Mouse (Mus musculus) midbrain, embryonic 16.5 days (tissue): Measurements from ENCODE around the gene Tbxas1. TPM values are rescaled to one million over a fixed set of nuclear protein-coding genes. Genes with fewer than 3 reads are reported as not detected.

Source experiments
- ATAC-seq: fragments of 200-750 bp; cut with Nextera tagmentation; 2 replicates; pipeline ENCODE4 v1.8.0; 2017; ENCODE audit warnings: moderate TSS enrichment
- H3K27ac ChIP-seq: fragments of 300-500 bp; sonication (generic); 2 replicates; pipeline ENCODE4 v1.5.1; 2014; ENCODE audit warnings: mild to moderate bottlenecking, low read length, mixed read lengths
- H3K27me3 ChIP-seq: fragments of 300-500 bp; sonication (generic); 2 replicates; pipeline ENCODE4 v1.6.1; 2014; ENCODE audit warnings: low read depth, low read length, mixed read lengths; ENCODE audit not compliant: control insufficient read depth, insufficient read depth
- H3K36me3 ChIP-seq: fragments of 300-500 bp; sonication (generic); 2 replicates; pipeline ENCODE4 v1.6.1; 2014; ENCODE audit warnings: mild to moderate bottlenecking, low read length, moderate library complexity, mixed read lengths; ENCODE audit not compliant: control insufficient read depth, insufficient read depth
- H3K4me1 ChIP-seq: fragments of 300-500 bp; sonication (generic); 2 replicates; pipeline ENCODE4 v1.6.1; 2014; ENCODE audit warnings: mild to moderate bottlenecking, low read length, mixed read lengths; ENCODE audit not compliant: control insufficient read depth, insufficient read depth
- H3K4me2 ChIP-seq: fragments of 300-500 bp; sonication (generic); 2 replicates; pipeline ENCODE4 v1.6.1; 2014; ENCODE audit warnings: mild to moderate bottlenecking, low read length, mixed read lengths
- H3K4me3 ChIP-seq: fragments of 300-500 bp; sonication (generic); 2 replicates; pipeline ENCODE4 v1.5.1; 2014; ENCODE audit warnings: low read depth, mild to moderate bottlenecking, low read length, moderate library complexity, mixed read lengths
- H3K9ac ChIP-seq: fragments of 300-500 bp; sonication (generic); 2 replicates; pipeline ENCODE4 v1.6.1; 2014; ENCODE audit warnings: low read depth, low read length, mixed read lengths
- H3K9me3 ChIP-seq: fragments of 300-500 bp; sonication (generic); replicated peaks from 2 replicates; pipeline ENCODE4 v1.6.1; 2014; ENCODE audit warnings: mild to moderate bottlenecking, low read length, mixed read lengths; ENCODE audit not compliant: control insufficient read depth, poor library complexity, severe bottlenecking
- WGBS: fragments of 180-500 bp; shearing (Covaris S2); extraction: QIAGEN DNeasy Blood & Tissue Kit; methylation state at CpG from one replicate; pipeline ENCODE4 v1.1.7; 2014; 5-methylcytosine and 5-hydroxymethylcytosine counted together
- polyA plus RNA-seq: library from polyadenylated mRNA; unstranded; fragments of >200 nt; fragmentation: Nextera tagmentation; extraction: Ambion mirVana; gene quantifications from 2 replicates; pipeline ENCODE4 v1.2.1, GENCODE M21; 2015

Tbxas1 gene
- polyA plus RNA-seq, 1 experiment from 2014 or later: 1.8 TPM

GRCm38 (mm10) chr6:38847958-38848910 lies 27.0 kb upstream of the Tbxas1 start:
- H3K4me3 ChIP-seq: no peak overlapping the region
- no peaks in the 10 kb centered on the region for H3K9me3 ChIP-seq
- no peak overlapping the region for H3K4me2 ChIP-seq
- H3K36me3 ChIP-seq: no peaks in the 10 kb centered on the region
- 34% methylated on average over 3 of the region's 3 CpGs for WGBS
- no peaks in the 10 kb centered on the region for H3K27me3 ChIP-seq
- H3K9ac ChIP-seq: no peak overlapping the region
- peaks cover 54% of the 10 kb centered on the region for H3K4me1 ChIP-seq
- no peak overlapping the region for H3K27ac ChIP-seq
- ATAC-seq: no peak

GRCm38 (mm10) chr6:38850715-38851259 lies 24.4 kb upstream of the Tbxas1 start:
- WGBS: 93% methylated on average over 6 of the region's 6 CpGs
- Histone ChIP-seq H3K4me3 (no peak overlapping the region), H3K36me3 (no peaks in the 10 kb centered on the region), H3K27ac (no peak overlapping the region), H3K9ac (no peak overlapping the region), H3K4me1 (peaks cover 63% of the 10 kb centered on the region), H3K4me2 (no peak overlapping the region), H3K9me3 (no peaks in the 10 kb centered on the region), H3K27me3 (no peaks in the 10 kb centered on the region)
- ATAC-seq: no peak

- no peak for ATAC-seq
- no peak overlapping the region for H3K9ac ChIP-seq
- WGBS: 87% methylated on average over 2 of the region's 2 CpGs
- no peaks in the 10 kb centered on the region for H3K27me3 ChIP-seq
- H3K4me1 ChIP-seq: peaks cover 53% of the 10 kb centered on the region
- H3K27ac ChIP-seq: no peak overlapping the region
- no peaks in the 10 kb centered on the region for H3K9me3 ChIP-seq
- no peaks in the 10 kb centered on the region for H3K36me3 ChIP-seq
- no peak overlapping the region for H3K4me2 ChIP-seq
- no peak overlapping the region for H3K4me3 ChIP-seq
Observed at GRCm38 (mm10) chr6:38851740-38852139, 23.5 kb upstream of the Tbxas1 start.

- Histone ChIP-seq H3K27ac (no peak overlapping the region), H3K36me3 (no peaks in the 10 kb centered on the region)
- ATAC-seq: no peak
Observed at GRCm38 (mm10) chr6:38853561-38853992, 21.6 kb upstream of the Tbxas1 start.

GRCm38 (mm10) chr6:38859819-38860218 lies 15.4 kb upstream of the Tbxas1 start:
- Histone ChIP-seq H3K27ac (no peak overlapping the region), H3K36me3 (no peaks in the 10 kb centered on the region), H3K4me1 (no peaks in the 10 kb centered on the region), H3K27me3 (no peaks in the 10 kb centered on the region), H3K4me3 (no peak overlapping the region), H3K9ac (no peak overlapping the region), H3K4me2 (no peak overlapping the region), H3K9me3 (no peaks in the 10 kb centered on the region)
- ATAC-seq: no peak
- WGBS: 91% methylated on average over 1 of the region's 1 CpGs

More at GRCm38 (mm10) chr6:38853561-38853992, 21.6 kb upstream of the Tbxas1 start:
- H3K27me3 ChIP-seq: no peaks in the 10 kb centered on the region
- H3K4me3 ChIP-seq: no peak overlapping the region
- H3K4me2 ChIP-seq: no peak overlapping the region
- H3K9me3 ChIP-seq: no peaks in the 10 kb centered on the region
- WGBS: 65% methylated on average over 5 of the region's 5 CpGs
- peaks cover 39% of the 10 kb centered on the region for H3K4me1 ChIP-seq
- no peak overlapping the region for H3K9ac ChIP-seq

GRCm38 (mm10) chr6:38860301-38860700 lies 14.9 kb upstream of the Tbxas1 start:
- no peak overlapping the region for H3K4me2 ChIP-seq
- no peaks in the 10 kb centered on the region for H3K36me3 ChIP-seq
- H3K27ac ChIP-seq: no peak overlapping the region
- H3K4me3 ChIP-seq: no peak overlapping the region
- ATAC-seq: no peak
- WGBS: 89% methylated on average over 2 of the region's 2 CpGs
- no peaks in the 10 kb centered on the region for H3K27me3 ChIP-seq
- no peak overlapping the region for H3K9ac ChIP-seq
- H3K9me3 ChIP-seq: no peaks in the 10 kb centered on the region
- H3K4me1 ChIP-seq: no peaks in the 10 kb centered on the region

GRCm38 (mm10) chr6:38863595-38863994 lies 11.6 kb upstream of the Tbxas1 start:
- no peak overlapping the region for H3K4me2 ChIP-seq
- H3K4me1 ChIP-seq: peaks cover 10% of the 10 kb centered on the region
- H3K4me3 ChIP-seq: no peak overlapping the region
- H3K9me3 ChIP-seq: no peaks in the 10 kb centered on the region
- 41% methylated on average over 3 of the region's 3 CpGs for WGBS
- no peak overlapping the region for H3K27ac ChIP-seq
- H3K9ac ChIP-seq: no peak overlapping the region
- H3K27me3 ChIP-seq: no peaks in the 10 kb centered on the region
- no peak for ATAC-seq
- H3K36me3 ChIP-seq: no peaks in the 10 kb centered on the region

GRCm38 (mm10) chr6:38865805-38866204 lies 9.4 kb upstream of the Tbxas1 start:
- peaks cover 16% of the 10 kb centered on the region for H3K4me1 ChIP-seq
- ATAC-seq: no peak
- H3K36me3 ChIP-seq: no peaks in the 10 kb centered on the region

GRCm38 (mm10) chr6:38866357-38866756 lies 8.8 kb upstream of the Tbxas1 start:
- H3K4me1 ChIP-seq: peaks cover 21% of the 10 kb centered on the region
- no peak overlapping the region for H3K9ac ChIP-seq
- no peak for ATAC-seq
- no peak overlapping the region for H3K4me3 ChIP-seq
- H3K27ac ChIP-seq: no peak overlapping the region
- H3K36me3 ChIP-seq: no peaks in the 10 kb centered on the region
- H3K27me3 ChIP-seq: no peaks in the 10 kb centered on the region
- H3K9me3 ChIP-seq: no peaks in the 10 kb centered on the region
- H3K4me2 ChIP-seq: no peak overlapping the region
- WGBS: 85% methylated on average over 1 of the region's 1 CpGs

More at GRCm38 (mm10) chr6:38865805-38866204, 9.4 kb upstream of the Tbxas1 start:
- no peak overlapping the region for H3K4me3 ChIP-seq
- H3K9me3 ChIP-seq: no peaks in the 10 kb centered on the region
- no peak overlapping the region for H3K4me2 ChIP-seq
- H3K9ac ChIP-seq: no peak overlapping the region
- no peaks in the 10 kb centered on the region for H3K27me3 ChIP-seq
- H3K27ac ChIP-seq: no peak overlapping the region
